Mouse (Mus musculus) adrenal gland, adult 8-10 months (tissue): Measurements from ENCODE around the gene Prr36. TPM values are rescaled to one million over a fixed set of nuclear protein-coding genes. Genes with fewer than 3 reads are reported as not detected.
"Not testable (repeated sequence)": the region's sequence is repeated elsewhere in the genome, so short reads cannot be mapped to it uniquely, and the experiment has no call there.

ENCODE experiments used
- DNase-seq: peaks from one replicate; pipeline ENCODE4 v3.0.0; 2022
- total RNA-seq, 4 experiments: library from RNA; stranded (reverse); gene quantifications; 2 replicates each; pipeline ENCODE4 v1.2.4; 2022

Gene Prr36
- 10 to 100 TPM in 2 of 4 experiments, 1 to 10 TPM in 2; 5.8 to 12.8 (median 9.8) TPM for total RNA-seq

DNA sequence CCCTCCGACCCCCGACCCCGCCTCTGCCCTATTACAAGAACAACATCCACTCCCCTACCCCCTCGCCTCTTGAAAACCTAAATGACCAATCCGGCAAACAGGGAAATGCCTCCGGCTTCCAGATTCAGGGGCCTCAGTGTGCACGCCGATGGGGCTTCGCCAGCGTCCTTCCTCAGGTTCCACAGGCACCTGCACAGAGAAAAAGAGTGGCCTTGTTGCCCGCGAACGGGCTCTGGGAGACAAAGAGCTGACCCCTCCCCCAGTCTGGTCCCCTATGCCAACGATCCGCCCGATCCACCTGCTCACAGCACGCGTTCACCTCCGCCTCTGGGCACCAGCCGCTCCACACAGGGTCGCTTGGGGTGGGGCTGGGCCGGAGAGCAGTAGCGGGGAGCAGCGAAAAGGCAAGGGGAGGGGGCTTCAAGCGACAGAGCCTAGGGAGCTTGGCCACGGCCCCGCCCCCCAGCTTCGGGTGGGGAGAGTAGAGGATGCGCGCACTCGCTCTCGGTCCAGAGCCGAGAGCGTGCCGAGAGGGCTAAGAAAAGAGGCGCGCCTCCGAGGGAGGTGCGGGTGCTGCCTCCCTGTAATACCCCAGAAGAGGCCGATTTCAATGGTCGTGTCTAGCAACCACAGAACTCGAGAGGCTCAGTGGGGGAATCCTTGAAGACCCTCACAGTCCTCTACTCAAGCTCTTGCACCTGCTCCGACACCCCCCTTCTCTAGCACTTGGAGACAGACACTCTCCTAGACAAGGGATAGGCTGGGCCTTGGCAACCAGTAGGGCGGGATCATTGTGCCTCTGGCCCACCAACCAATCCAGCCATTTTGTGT lies at the start of gene Prr36:
Gene Prr36 (minus strand): TSS at position 669 of the 831 bp plus-strand sequence.
- no peak for DNase-seq

DNA sequence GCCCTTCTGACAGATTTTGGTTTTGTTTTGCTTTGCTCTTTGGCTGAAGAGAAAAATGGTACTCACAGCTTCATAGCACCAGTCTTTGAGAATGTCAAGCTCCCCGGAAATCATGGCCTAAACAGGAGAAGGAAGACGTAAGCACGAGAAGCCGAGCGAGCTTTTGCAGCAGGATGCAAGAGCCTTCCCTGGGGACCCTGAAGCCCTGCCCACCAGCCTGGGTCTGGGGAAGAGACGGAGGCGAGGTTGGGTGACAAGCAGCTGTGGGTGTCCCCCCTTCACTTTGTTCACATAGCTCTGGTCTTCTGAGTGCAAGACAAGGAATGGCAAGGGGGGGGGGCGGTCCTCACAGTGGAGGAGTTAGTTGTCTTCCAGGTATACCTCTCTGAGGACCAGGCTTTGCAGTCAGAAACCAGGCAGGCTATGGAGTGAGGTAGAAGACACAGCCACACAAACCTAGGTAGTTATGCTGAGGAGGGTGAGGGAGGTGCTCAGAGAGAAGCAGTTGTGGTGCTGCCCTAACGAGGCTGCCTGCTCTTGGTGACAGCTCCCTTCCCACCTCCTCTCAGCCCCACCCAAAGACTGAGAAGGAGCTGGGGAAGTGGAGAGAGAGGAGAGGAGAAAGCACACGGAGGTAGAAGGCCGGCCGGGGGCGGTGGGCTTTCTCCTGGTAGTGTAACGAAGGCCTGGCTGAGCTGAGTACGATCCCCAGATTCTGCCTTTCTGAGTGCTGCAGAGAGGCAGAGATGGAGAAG lies 48.1 kb upstream of the Prr36 start:
- DNase-seq: no peak

DNA sequence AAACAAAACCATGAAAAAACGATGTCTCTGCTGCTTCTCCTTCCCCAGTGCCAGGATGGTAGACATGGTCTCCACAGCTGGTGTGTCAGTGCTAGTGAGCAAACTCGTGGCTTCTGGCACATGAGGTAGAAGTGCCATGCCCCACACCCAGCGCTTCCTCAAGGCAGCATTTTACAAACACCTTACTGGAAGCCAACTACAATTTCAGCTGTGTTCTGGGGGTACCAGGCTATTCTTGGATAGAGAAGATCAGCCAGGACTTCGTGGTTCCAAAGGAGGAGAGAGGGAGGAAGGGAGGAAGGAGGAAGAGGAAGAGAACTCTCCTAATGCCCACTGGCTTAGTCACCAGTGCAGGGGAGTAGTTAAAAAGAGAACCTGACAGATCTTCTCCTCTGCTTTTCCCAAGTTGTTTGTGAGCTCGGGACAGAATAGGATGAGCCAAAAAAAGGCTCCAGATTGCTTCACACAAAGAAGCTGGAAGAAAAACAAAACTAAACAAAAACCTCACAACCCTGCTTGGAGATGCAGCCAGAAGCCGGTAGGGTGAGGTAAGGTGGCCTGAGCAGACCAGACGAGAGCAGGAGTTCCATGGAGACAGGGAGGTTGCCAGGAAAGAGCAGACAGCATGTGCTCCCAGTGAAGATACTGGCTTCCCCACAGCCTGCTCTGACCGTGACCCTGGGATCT lies 46.0 kb upstream of the Prr36 start:
- DNase-seq: no peak

DNA sequence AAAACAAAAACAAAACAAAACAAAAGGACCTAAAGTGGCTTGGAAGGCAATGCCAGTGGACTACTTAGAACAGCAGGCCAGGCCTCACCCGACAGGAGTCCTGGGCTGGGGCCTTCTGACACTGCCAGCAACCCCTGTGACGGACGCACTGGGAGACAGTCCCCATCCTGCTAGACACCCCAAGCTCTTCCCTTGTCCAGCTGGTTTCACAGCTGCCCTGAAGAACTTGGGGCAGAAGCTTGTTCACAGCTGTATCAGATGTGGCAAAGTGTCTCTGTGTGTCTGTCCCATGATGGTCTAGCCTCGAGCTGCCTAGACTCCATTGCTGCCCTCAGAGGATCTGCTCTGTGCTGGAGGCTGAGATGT lies 42.5 kb upstream of the Prr36 start:
- no peak for DNase-seq

DNA sequence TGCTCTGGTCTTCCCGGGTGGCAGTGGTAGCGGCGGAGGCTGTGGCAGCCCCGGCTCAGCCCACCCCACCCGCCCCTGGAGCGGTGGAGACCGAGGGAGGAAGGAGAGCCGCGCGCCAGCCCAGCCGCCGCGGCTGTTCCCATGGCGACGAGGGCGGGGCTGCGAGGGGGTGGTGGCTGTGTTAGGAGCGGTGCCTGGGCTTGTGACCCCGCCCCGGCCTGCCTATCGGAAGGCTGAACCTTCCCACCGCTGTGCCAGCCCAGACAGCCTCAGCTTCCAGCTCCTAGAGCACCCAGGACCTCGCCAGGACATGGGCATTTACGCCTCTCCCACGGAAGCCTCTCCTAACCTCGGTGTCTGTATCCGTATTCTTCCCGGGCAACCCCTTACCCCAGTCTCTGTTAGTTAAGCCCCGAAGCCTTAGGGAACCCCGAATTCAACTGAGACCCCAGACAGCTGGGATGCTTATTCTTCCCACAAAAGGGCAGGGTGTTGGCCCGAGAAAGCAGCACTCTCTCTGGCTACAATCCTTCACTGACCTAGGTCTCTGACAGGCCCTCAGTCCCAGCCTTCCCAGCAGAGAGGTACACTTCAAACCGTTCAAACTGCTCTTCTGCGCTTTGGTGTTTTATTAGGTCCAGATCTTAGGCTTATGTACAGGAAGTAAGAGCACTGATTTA lies 42.0 kb upstream of the Prr36 start, which contains the start of gene Ctxn1:
Gene Ctxn1 (minus strand): TSS at position 150 of the 680 bp plus-strand sequence.
- DNase-seq: peak; percentile 92

DNA sequence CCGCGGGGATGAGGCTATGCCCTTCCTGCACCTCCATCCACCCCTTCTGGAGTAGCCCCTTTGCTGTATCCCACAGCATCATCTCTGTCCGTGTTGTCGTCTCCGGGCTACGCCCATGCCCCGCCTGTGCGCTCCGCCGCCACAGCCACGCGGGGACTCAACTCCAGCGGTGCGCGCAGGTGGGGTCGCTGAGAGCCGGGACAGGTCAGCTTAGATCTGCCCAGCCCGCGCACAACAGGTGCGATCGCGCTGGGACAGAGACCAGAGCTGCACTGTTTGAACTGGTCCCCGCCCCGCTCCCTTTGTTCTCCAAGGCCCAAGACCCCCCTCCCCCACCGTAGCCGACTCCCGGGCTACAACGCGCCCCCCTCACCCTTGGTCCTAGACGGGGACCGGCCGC lies 41.4 kb upstream of the Prr36 start:
- DNase-seq: no peak

DNA sequence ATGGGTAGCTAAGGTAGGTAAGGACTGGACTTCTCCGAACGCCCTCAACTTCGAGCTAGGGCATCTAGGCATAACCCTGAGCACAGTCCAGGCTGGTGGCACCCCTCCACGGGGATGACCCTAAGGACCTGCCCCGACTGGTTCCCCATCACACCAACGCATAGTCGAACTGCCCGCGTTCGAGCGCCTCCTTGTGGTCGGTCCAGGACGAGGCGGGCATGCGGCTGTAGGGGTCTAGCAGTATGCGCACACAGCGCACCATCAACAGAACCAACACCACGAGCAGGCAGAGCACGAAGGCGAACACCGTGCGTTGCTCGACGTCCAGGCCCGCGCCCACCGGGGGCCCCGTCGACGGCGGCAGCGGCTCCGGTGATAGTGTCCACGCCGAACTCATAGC lies 41.0 kb upstream of the Prr36 start:
- no peak for DNase-seq

DNA sequence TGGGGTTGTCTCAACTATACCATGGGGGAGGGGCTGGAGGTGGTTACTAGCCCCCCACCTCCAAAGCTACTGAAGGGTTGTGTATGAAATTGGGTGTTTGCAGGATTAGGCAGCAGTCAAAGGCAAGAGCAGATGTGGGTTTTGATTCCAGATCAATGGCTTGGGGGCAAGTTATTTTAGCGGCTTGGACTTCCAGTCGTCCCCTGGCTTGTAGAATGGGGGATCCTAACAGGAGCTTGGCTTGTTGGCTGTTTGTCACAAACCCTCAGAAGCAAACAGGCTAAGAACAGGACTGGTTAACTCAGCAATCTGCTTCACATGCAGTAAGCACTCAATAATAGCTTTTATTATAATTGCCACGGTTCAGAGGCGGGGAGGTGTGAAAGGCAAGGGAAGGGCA lies 40.1 kb upstream of the Prr36 start:
- no peak for DNase-seq

DNA sequence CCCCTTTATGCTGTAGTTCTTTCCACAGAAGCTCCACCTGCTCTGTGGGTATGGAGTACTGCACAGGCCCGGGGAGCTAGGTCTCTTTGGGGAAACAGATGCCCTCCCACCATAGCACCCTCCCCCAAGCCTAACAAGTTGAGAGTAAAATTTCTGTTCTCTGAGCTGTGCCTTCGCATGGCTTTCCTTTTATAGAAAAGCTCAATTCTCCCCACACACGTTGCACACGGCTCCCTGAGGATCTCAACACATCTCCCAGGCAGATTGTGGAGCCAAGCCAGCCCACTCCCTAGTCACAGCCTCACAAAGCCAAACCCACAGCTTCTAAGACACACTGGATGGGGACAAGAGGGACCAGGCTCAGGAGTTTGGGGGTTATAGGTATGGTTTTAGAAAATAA lies 39.7 kb upstream of the Prr36 start:
- no peak for DNase-seq

DNA sequence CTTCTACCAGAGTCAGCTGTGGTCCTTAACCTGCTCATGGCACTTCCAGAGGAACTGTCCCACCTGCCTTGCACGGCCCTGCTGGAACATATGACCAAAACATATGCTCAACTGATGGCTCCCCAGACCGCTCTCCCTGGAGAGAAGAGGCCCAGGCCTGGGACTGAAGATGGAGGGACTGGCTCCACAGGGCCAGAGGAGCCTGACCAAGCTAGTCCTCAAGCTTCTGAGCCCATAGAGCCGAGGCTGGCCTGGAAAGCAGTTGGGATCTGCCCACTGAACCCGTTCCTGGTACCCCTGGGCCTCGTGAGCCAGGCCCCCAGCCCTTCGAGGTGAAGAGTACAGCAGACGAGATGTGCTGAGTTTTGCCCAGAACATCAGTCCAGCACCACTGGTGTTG lies 38.2 kb upstream of the Prr36 start:
- not testable (repeated sequence) for DNase-seq

DNA sequence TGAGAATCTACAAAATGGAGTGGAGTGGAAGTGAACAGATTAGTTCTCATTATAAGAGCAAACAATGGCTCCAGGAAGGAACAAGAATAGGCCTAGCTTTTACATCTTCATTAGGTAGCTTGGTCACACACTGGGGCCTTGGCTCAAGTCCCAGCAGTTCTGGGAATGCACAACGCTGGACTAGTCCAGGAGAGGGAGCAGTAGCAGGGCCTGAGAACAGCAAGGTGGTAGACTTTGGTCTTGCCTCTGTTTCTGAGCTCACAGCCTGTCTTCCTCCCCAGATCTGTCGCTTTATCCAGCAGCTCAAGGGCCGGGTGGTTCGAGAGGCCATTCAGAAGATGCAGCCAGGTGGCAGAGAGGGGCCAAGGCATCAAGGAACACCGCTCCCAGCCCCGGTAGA lies 36.7 kb upstream of the Prr36 start:
- DNase-seq: no peak

DNA sequence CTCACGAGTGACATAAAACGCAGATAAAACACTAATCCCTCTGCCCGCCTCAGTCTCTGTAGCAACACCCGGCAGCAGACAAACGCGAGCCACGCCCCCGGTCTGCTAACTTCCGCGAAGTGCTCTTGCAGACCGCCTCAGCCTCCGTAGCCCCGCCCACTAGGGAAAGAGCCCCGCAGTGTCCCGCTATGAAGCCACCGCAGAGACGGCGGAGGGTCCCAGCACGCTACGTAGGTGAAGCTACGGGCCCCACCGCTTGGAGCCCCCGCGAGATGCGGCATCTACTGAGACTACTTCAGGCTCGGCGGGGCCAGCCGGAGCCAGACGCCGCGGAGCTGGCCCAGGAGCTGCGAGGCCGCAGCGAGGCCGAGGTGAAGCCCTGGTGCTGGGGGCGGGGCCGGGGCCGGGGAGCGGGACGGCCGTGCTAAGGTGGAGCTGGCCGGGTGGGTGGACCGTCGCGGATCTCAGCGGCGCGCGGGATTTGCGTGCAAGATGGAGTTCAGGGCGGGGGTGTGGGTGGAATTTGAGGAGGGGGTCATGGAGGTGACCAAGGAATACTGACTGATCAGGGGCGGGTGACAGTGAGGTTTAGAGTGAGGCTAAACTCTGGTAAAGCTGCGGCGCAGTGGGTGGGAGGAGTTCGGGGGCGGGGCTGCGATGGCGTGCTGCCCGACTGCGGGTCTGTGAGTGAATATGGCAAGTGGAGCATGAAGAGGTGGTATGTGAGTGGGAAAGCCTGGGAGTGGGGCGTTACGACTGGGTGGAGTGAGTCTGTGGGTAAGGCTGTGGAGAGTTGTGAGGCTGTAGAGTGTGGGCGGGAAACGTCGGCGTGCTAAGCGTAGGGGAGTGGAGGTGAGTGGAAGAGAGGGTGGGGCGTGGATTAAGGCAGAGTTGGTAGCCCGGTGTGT lies 35.9 kb upstream of the Prr36 start, which contains the start of gene Snapc2:
Gene Snapc2 (plus strand): TSS at position 147 of the 908 bp plus-strand sequence.
- peak; percentile 93 for DNase-seq

DNA sequence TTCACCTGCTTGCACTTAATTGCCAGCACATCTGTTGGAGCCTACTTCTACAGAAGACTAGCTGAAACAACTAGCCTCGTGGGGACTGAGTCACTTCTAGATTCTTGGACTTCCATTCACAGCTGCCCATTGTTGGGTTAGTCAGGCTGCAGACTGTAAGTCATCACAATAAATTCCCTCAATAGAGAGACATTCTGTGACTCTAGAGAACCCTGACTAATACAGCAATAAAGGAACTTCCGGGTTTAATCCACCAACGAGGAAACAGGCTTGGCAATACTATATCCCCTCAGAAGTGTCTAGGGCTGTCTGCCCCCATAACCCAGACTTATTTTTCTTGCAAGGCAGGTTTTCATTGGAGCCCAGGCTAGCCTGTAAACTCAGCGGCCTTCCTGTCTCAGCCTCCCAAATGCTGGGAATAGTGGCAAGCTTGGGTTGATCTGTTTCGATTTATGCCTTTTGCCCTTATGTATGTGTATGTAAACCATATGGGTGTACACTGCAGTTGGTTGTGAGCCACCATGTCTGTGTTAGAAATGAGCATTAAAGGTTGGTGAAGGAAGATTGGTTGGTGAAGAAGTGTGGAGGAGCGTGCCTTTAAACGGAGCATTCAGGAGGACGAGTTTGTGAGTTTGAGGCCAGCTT lies 35.0 kb upstream of the Prr36 start:
- DNase-seq: no peak

DNA sequence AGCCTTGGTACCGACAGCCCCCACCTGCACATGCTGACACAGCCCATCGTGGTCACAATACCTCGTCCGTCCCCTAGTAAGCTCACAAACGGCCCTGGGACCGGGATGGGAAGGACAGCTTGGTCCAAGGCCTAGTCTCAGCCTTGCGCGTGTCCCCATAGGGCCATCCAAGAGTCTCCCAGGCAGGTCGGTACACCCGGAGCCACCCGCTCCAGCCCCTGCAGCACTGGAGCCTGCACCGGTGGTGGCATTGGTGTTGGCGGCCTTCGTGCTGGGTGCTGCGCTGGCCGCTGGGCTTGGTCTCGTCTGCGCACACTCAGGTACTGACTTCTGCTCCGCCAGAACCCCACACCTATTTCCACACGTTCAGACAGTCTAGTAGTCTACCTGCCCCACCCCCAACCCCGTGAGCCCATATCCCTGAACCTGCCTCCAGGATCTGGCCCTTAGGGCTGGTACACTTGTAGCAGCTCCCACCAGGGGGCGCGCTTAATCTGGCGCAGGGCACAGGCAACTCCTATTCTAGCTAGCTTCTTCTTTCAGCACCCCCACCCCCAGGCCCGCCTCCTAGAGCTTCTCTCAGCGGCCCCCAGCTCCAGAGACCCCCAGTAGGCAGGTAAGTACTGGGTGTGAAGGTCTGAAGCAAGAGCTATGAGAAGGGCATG lies 33.2 kb upstream of the Prr36 start:
- DNase-seq: peak; percentile 76

DNA sequence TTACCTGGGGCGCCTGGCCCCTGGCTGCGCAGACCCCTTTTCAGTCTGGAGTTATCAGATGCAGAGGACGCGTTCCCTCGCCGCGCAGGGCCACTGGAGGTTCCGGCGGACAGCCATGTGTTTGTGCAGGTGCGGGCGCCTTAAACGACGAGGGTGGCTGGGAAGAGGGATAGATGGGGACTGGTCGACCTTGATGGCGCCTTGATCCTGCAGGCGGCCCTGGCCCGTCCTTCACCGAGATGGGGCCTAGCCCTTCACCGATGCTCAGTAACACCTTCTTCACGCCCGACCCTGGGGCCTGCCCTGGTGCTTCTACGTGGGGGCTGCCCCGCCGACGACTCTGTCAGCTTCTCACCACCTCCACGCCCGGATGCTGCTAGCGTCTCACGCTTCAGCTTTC lies 32.0 kb upstream of the Prr36 start:
- no peak for DNase-seq

DNA sequence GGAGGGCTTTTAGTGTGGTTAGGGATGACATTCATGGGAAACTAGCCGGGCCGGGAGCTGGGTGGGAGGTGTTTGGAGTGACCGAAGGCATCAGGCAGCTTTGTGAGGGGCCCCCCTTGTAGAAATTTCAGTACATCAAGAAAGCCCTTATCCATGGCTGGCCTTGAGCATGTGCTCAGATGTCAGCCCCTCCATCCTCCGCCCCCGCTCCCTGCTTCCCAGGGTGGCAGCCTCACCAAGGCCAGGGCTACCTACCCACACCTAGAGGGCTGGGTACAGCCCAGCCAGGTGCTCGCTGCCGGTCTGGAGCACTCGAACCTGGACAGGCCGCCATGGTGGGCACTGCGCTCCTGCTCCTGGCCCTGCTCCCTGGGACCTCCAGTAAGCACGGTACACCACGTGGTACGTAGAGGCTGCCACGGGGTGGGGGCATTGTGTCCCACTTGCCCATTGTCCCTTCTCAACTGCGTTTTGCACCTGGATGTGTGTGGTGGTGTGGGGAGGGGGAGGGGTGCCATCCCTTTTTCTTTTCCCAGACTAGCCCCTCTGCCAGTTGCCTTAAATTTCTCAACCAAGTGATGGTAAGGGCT lies 30.8 kb upstream of the Prr36 start, which contains the start of gene Tgfbr3l:
Gene Tgfbr3l (plus strand): TSS at position 264 of the 590 bp plus-strand sequence.
- no peak for DNase-seq

DNA sequence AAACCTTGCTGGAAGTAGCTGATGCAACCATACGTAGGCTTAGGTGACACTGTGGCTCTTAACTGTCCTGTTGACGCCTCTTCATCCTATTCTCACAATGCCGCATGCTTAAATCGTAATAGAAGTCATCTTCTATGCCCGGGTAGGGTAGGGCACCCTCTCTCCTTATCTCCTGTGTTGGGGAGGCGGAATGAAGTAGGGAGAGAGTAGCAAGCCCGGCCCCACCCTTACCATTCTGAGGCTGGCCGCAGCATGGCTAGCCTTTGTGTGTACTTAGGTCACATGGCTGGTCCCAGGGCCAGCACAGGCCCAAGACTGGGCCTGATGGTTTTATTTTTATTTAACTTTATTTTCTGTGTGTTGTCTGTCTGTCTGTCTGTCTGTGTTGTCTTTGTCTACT lies 30.0 kb upstream of the Prr36 start:
- no peak for DNase-seq

DNA sequence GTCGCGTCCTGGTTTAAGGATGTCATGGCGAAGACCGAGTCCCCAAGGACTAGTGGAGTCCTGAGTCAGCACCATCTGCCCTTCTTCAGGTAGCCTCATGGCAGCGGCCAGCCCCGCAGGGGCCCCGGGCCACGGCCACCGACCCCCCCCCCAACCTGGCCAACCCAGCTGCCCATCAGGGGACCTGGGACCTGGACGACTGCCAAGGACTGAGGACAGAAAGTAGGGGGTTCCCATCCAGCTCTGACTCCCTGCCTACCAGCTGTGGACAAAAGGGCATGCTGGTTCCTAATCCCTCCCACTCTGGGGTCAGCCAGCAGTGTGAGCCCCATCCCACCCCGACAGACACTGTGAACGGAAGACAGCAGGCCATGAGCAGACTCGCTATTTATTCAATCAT lies 28.5 kb upstream of the Prr36 start:
- DNase-seq: no peak

DNA sequence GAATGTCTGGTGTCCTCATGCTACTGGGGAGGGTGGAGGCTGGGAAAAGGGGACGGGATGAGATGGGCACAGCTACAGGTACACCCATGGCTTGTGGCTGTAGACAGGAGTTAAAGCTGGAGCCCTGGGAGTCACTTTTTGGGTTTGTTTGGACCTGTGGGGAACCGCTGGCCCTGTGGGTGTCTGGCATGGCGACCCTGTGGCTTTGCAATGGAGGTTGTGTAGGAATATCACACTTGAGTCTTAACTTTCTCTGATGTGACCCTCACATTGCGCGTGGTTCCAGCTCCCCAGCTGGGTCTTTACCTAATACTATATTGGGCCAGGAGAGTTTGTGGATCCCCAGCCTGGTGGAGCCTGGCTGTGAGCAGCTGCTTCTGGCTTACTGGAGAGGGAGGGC lies 27.8 kb upstream of the Prr36 start:
- no peak for DNase-seq
